Mouse (Mus musculus): ENCODE measurements around the gene Rhox3c. TPM values are rescaled to one million over a fixed set of nuclear protein-coding genes. Genes with fewer than 3 reads are reported as not detected.
"Not testable (repeated sequence)": the region's sequence is repeated elsewhere in the genome, so short reads cannot be mapped to it uniquely, and the experiment has no call there.

Rhox3c gene
- polyA plus RNA-seq (2015; fragmentation: Nextera tagmentation; extraction: Ambion mirVana) = not detected in 2 replicates

DNA sequence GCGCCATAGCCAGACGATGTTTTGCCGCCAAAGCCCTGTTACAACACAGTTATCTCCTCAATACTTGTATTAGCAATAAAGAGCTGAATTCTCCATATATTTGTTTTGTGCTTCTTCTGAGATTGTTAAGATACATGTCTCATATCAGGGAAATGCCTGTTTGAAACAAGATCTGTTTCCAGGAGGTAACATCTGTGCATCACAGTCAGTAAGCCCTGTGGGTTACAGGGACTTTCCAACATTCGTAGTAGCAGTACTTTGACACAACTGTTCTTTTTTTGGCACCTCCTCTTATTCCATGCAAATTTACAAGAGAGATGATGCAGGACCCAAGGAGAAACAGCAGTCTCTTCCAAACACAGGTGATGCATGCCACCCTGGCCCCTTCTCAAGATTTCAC is at the start of gene Rhox3c:
TSS of gene Rhox3c (plus strand) at position 301 of the 400 bp plus-strand sequence.
- not testable (repeated sequence) for H3K4me3 ChIP-seq (replicated peaks; ENCODE audit: low read length); H3K4me2 ChIP-seq (ENCODE audit: low read depth, low read length); H3K27ac ChIP-seq (ENCODE audit: low read length); H3K27me3 ChIP-seq (ENCODE audit: control insufficient read depth, insufficient read depth, low read length); H3K9ac ChIP-seq (ENCODE audit: low read length); H3K36me3 ChIP-seq (ENCODE audit: control insufficient read depth, insufficient read depth, low read length); ATAC-seq (ENCODE audit: insufficient read depth, low FRiP score); H3K4me1 ChIP-seq (ENCODE audit: control insufficient read depth, insufficient read depth, low read length); H3K9me3 ChIP-seq (replicated peaks; ENCODE audit: control insufficient read depth, low read length)
- WGBS = 83% methylated on average over 3 of the region's 4 CpGs

GRCm38 (mm10) chrX:37411767-37412166 is 46.6 kb upstream of the Rhox3c start, which contains the start of gene Rhox2b:
Gene Rhox2b, plus strand, starts transcription at chrX:37412067.
- H3K9me3 ChIP-seq (replicated peaks; ENCODE audit: control insufficient read depth, low read length); H3K27ac ChIP-seq (ENCODE audit: low read length); H3K4me3 ChIP-seq (replicated peaks; ENCODE audit: low read length); H3K36me3 ChIP-seq (ENCODE audit: control insufficient read depth, insufficient read depth, low read length); H3K4me1 ChIP-seq (ENCODE audit: control insufficient read depth, insufficient read depth, low read length); H3K9ac ChIP-seq (ENCODE audit: low read length); ATAC-seq (ENCODE audit: insufficient read depth, low FRiP score); H3K4me2 ChIP-seq (ENCODE audit: low read depth, low read length); H3K27me3 ChIP-seq (ENCODE audit: control insufficient read depth, insufficient read depth, low read length): not testable (repeated sequence)
- no CpG with 5 or more reads among the region's 9 CpGs for WGBS

DNA sequence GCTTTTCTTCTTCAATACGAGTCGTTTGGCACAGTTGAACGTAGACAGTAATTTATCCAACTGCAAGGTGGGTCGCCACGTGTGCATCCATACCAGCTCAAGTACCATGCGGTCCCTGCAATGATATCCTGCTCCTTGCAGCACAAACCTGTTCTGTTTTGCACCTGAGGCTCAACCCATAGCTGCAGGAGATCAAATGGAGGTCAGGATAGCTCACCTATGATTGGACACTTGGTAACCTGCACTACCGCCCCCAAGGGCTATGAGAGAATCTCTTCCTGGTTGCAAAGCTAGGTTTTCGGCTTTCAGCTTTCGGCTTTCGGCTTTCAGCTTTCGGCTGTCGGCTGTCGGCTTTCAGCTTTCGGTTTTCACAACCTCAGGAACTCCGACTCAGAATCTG is 26.2 kb upstream of the Rhox3c start, which contains the start of gene Rhox4b:
TSS of gene Rhox4b (plus strand) at position 301 of the 400 bp plus-strand sequence.
- H3K4me3 ChIP-seq (replicated peaks; ENCODE audit: low read length); H3K27ac ChIP-seq (ENCODE audit: low read length); H3K9ac ChIP-seq (ENCODE audit: low read length): not testable (repeated sequence)

DNA sequence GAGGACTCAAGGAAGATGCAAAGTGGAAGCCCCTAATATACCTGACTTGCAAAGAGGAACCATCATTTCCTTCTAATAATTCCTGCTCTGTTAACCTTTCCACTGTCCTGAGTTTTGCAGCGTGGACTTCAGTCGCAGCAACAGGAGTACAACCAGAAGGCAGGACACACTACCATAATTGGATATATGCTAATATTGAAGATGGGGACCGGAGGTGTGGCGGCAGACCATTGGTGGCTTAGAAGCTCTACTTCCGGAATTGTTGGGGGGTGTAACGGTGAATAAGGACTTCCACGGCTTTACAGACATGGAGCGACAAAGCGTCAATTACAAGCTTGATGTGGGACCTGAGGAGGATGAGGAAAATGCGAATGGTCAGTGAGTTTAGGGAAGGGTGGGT is 5.0 kb upstream of the Rhox3c start, which contains the start of gene Rhox2c:
TSS of gene Rhox2c (plus strand) at position 301 of the 400 bp plus-strand sequence.
- not testable (repeated sequence) for H3K4me2 ChIP-seq (ENCODE audit: low read depth, low read length); H3K36me3 ChIP-seq (ENCODE audit: control insufficient read depth, insufficient read depth, low read length); H3K27ac ChIP-seq (ENCODE audit: low read length); ATAC-seq (ENCODE audit: insufficient read depth, low FRiP score); H3K9ac ChIP-seq (ENCODE audit: low read length); H3K4me1 ChIP-seq (ENCODE audit: control insufficient read depth, insufficient read depth, low read length); H3K4me3 ChIP-seq (replicated peaks; ENCODE audit: low read length); H3K27me3 ChIP-seq (ENCODE audit: control insufficient read depth, insufficient read depth, low read length); H3K9me3 ChIP-seq (replicated peaks; ENCODE audit: control insufficient read depth, low read length)
- WGBS = 87% methylated on average over 7 of the region's 10 CpGs

More for the DNA sequence above, 26.2 kb upstream of the Rhox3c start, which contains the start of gene Rhox4b:
- H3K36me3 ChIP-seq (ENCODE audit: control insufficient read depth, insufficient read depth, low read length); H3K4me2 ChIP-seq (ENCODE audit: low read depth, low read length); H3K4me1 ChIP-seq (ENCODE audit: control insufficient read depth, insufficient read depth, low read length); H3K27me3 ChIP-seq (ENCODE audit: control insufficient read depth, insufficient read depth, low read length); ATAC-seq (ENCODE audit: insufficient read depth, low FRiP score); H3K9me3 ChIP-seq (replicated peaks; ENCODE audit: control insufficient read depth, low read length): not testable (repeated sequence)
- WGBS = 87% methylated on average over 14 of the region's 15 CpGs

DNA sequence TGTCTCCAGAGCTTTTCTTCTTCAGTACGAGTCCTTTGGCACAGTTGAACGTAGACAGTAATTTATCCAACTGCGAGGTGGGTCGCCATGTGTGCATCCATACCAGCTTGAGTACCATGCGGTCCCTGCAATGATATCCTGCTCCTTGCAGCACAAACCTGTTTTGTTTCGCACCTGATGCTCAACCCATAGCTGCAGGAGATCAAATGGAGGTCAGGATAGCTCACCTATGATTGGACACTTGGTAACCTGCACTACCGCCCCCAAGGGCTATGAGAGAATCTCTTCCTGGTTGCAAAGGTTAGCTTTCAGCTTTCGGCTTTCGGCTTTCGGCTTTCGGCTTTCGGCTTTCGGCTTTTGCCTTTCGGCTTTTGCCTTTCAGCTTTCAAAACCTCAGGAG is 21.7 kb downstream of the Rhox3c start, which contains the start of gene Rhox4c:
TSS of gene Rhox4c (plus strand) at position 301 of the 400 bp plus-strand sequence.
- not testable (repeated sequence) for H3K4me2 ChIP-seq (ENCODE audit: low read depth, low read length); H3K4me3 ChIP-seq (replicated peaks; ENCODE audit: low read length); H3K9ac ChIP-seq (ENCODE audit: low read length); H3K36me3 ChIP-seq (ENCODE audit: control insufficient read depth, insufficient read depth, low read length); H3K27ac ChIP-seq (ENCODE audit: low read length); H3K9me3 ChIP-seq (replicated peaks; ENCODE audit: control insufficient read depth, low read length); H3K4me1 ChIP-seq (ENCODE audit: control insufficient read depth, insufficient read depth, low read length); H3K27me3 ChIP-seq (ENCODE audit: control insufficient read depth, insufficient read depth, low read length); ATAC-seq (ENCODE audit: insufficient read depth, low FRiP score)
- WGBS = 93% methylated on average over 14 of the region's 14 CpGs

DNA sequence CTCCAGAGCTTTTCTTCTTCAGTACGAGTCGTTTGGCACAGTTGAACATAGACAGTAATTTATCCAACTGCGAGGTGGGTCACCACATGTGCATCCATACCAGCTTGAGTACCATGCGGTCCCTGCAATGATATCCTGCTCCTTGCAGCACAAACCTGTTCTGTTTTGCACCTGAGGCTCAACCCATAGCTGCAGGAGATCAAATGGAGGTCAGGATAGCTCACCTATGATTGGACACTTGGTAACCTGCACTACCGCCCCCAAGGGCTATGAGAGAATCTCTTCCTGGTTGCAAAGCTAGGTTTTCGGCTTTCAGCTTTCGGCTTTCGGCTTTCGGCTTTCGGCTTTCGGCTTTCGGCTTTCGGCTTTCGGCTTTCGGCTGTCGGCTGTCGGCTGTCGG is 55.7 kb downstream of the Rhox3c start, which contains the start of gene Rhox4d:
TSS of gene Rhox4d (plus strand) at position 301 of the 400 bp plus-strand sequence.
- WGBS = 96% methylated on average over 15 of the region's 18 CpGs
- not testable (repeated sequence) for H3K4me1 ChIP-seq (ENCODE audit: control insufficient read depth, insufficient read depth, low read length); H3K4me3 ChIP-seq (replicated peaks; ENCODE audit: low read length); ATAC-seq (ENCODE audit: insufficient read depth, low FRiP score); H3K9me3 ChIP-seq (replicated peaks; ENCODE audit: control insufficient read depth, low read length); H3K27me3 ChIP-seq (ENCODE audit: control insufficient read depth, insufficient read depth, low read length); H3K36me3 ChIP-seq (ENCODE audit: control insufficient read depth, insufficient read depth, low read length); H3K4me2 ChIP-seq (ENCODE audit: low read depth, low read length); H3K27ac ChIP-seq (ENCODE audit: low read length); H3K9ac ChIP-seq (ENCODE audit: low read length)

Other genes with a start within 250 kb of the Rhox3c start
- gene Gm9, start 247.5 kb upstream of the Rhox3c start, polyA plus RNA-seq (2015; fragmentation: Nextera tagmentation; extraction: Ambion mirVana) = not detected in 2 replicates
- gene Rhox1, start 236.3 kb upstream of the Rhox3c start, polyA plus RNA-seq (2015; fragmentation: Nextera tagmentation; extraction: Ambion mirVana) = not detected in 2 replicates
- gene Rhox2a, start 213.6 kb upstream of the Rhox3c start, polyA plus RNA-seq (2015; fragmentation: Nextera tagmentation; extraction: Ambion mirVana) = not detected in 2 replicates
- 0.28 TPM in 1 of 2 replicates, not detected in the other for gene Rhox3a, start 208.7 kb upstream of the Rhox3c start, polyA plus RNA-seq (2015; fragmentation: Nextera tagmentation; extraction: Ambion mirVana)
- not detected in 2 replicates for gene Rhox4a, start 193.2 kb upstream of the Rhox3c start, polyA plus RNA-seq (2015; fragmentation: Nextera tagmentation; extraction: Ambion mirVana)
- gene Rhox3a2, start 78.6 kb upstream of the Rhox3c start, polyA plus RNA-seq (2015; fragmentation: Nextera tagmentation; extraction: Ambion mirVana) = not detected in 2 replicates
- gene Rhox4a2, start 67.7 kb upstream of the Rhox3c start, polyA plus RNA-seq (2015; fragmentation: Nextera tagmentation; extraction: Ambion mirVana) = not detected in 2 replicates
- gene Rhox2b, start 46.5 kb upstream of the Rhox3c start, polyA plus RNA-seq (2015; fragmentation: Nextera tagmentation; extraction: Ambion mirVana) = not detected in 2 replicates
- not detected in 2 replicates for gene Rhox4b, start 26.1 kb upstream of the Rhox3c start, polyA plus RNA-seq (2015; fragmentation: Nextera tagmentation; extraction: Ambion mirVana)
- gene Rhox2c, start 4.9 kb upstream of the Rhox3c start, polyA plus RNA-seq (2015; fragmentation: Nextera tagmentation; extraction: Ambion mirVana) = not detected in 2 replicates
- not detected in 2 replicates for gene Rhox4c, start 21.8 kb downstream of the Rhox3c start, polyA plus RNA-seq (2015; fragmentation: Nextera tagmentation; extraction: Ambion mirVana)
- not detected in 2 replicates for gene Rhox2d, start 34.8 kb downstream of the Rhox3c start, polyA plus RNA-seq (2015; fragmentation: Nextera tagmentation; extraction: Ambion mirVana)
- gene Rhox4d, start 55.8 kb downstream of the Rhox3c start, polyA plus RNA-seq (2015; fragmentation: Nextera tagmentation; extraction: Ambion mirVana) = not detected in 2 replicates
- gene Rhox2e, start 71.9 kb downstream of the Rhox3c start, polyA plus RNA-seq (2015; fragmentation: Nextera tagmentation; extraction: Ambion mirVana) = not detected in 2 replicates
- gene Rhox3e, start 83.4 kb downstream of the Rhox3c start, polyA plus RNA-seq (2015; fragmentation: Nextera tagmentation; extraction: Ambion mirVana) = not detected in 2 replicates
- gene Rhox4e, start 98.8 kb downstream of the Rhox3c start, polyA plus RNA-seq (2015; fragmentation: Nextera tagmentation; extraction: Ambion mirVana) = not detected in 2 replicates
- not detected in 2 replicates for gene Rhox2f, start 112.8 kb downstream of the Rhox3c start, polyA plus RNA-seq (2015; fragmentation: Nextera tagmentation; extraction: Ambion mirVana)
- not detected in 2 replicates for gene Rhox3f, start 122.4 kb downstream of the Rhox3c start, polyA plus RNA-seq (2015; fragmentation: Nextera tagmentation; extraction: Ambion mirVana)
- not detected in 2 replicates for gene Rhox4f, start 149.1 kb downstream of the Rhox3c start, polyA plus RNA-seq (2015; fragmentation: Nextera tagmentation; extraction: Ambion mirVana)
- not detected in 2 replicates for gene Rhox3g, start 170.0 kb downstream of the Rhox3c start, polyA plus RNA-seq (2015; fragmentation: Nextera tagmentation; extraction: Ambion mirVana)
- not detected in 2 replicates for gene Rhox2g, start 184.9 kb downstream of the Rhox3c start, polyA plus RNA-seq (2015; fragmentation: Nextera tagmentation; extraction: Ambion mirVana)
- not detected in 2 replicates for gene Rhox4g, start 192.7 kb downstream of the Rhox3c start, polyA plus RNA-seq (2015; fragmentation: Nextera tagmentation; extraction: Ambion mirVana)
- gene Rhox3h, start 210.2 kb downstream of the Rhox3c start, polyA plus RNA-seq (2015; fragmentation: Nextera tagmentation; extraction: Ambion mirVana) = not detected in 2 replicates
- not detected in 2 replicates for gene Rhox2h, start 214.7 kb downstream of the Rhox3c start, polyA plus RNA-seq (2015; fragmentation: Nextera tagmentation; extraction: Ambion mirVana)